Mouse (Mus musculus): ENCODE data around the gene Gm49450. TPM values are rescaled to one million over a fixed set of nuclear protein-coding genes. Genes with fewer than 3 reads are reported as not detected.
"Not testable (repeated sequence)": the region's sequence is repeated elsewhere in the genome, so short reads cannot be mapped to it uniquely, and the experiment has no call there.

Gene Gm49450
- total RNA-seq, 4 experiments from 2014 or later = not detected

DNA sequence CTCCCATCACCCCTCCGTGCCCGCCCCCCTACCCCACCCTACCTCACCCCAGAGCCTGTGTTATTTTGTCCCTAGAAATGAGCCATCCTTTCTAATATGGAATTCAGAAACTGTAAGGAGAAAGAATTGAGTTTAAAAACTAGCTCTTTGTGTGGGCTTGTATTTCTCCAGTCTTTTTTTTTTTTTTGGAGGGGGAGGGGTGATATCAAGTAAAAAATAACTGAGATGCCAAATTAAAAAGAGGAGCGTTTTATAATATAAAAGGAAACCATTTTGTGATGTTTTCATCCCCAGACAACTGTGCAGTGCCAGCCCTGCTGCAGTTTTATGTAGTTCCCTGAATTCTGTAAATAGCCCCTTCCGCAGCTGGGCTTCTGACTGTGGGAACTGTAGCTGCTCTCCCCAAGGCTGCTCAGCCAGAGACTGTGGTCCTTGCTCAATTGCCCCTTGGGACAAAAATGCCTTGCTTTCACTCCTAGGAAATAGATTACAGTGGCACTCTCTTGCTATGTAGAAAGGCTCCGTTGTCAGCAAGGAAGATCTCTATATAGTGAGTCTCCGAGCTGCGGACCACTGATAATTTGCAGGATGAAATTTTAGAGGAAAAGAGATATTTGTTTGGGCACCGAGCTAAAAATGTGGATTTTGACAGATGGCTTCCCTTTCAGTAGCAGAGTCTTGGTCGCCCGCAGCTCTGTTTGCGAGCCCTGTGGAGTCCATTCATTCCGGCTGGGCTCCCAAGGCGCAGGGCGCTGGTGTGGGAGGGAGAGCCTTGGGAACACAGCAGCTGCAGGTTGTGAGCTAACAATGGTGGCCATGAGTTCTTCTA is 1.3 kb upstream of the Gm49450 start:
- DNase-seq = no peak

DNA sequence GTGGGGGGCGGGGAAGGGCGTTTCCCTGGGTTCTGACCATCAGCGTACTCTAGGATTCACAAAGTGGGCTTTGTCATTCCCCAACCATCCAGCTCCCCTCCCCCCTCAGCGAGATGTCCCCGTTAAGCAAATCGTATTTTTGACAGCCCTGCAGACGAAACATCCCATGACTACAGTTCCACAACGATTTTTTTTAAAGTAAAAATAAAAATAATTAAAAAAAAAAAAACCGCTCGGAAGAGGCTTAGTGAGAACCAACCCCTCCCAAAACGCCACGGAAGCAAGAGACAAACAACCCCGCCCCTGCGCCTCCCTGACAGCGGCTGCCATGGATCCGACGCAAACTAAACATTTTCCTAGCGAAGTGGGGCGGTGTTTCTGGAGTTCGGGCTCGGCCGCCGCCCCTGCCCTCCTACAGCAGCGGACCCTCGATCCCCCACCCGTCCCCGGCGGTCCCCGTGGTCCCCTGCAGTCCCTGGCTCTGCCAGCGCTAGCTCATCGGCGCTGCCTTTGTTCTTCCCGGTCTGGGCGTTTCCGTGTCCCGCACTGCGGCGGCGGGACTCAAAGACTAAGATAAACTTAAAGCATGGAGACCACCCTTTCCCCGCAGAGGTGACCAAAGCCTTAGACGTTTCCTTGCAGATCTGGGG is 475 bp downstream of the Gm49450 start:
- peak; percentile 47 for DNase-seq

DNA sequence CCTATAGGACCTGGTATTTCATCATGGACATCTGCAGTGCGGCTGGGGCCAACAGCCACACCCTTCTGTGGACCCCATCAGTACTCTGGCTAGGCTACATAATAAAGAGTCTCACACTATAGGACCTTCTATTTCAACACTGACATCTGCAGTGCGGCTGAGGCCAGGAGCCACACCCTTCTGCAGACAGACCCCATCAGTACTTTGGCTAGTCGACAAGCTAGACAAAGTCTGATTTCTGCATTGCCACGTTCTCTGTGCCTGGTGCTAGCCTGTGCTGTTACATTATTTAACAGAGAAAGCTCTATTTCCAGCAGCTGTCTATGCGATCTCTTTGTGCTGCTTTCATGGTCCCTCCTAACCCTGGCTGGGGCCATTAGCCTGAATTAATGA is 1.3 kb downstream of the Gm49450 start:
- DNase-seq = no peak

DNA sequence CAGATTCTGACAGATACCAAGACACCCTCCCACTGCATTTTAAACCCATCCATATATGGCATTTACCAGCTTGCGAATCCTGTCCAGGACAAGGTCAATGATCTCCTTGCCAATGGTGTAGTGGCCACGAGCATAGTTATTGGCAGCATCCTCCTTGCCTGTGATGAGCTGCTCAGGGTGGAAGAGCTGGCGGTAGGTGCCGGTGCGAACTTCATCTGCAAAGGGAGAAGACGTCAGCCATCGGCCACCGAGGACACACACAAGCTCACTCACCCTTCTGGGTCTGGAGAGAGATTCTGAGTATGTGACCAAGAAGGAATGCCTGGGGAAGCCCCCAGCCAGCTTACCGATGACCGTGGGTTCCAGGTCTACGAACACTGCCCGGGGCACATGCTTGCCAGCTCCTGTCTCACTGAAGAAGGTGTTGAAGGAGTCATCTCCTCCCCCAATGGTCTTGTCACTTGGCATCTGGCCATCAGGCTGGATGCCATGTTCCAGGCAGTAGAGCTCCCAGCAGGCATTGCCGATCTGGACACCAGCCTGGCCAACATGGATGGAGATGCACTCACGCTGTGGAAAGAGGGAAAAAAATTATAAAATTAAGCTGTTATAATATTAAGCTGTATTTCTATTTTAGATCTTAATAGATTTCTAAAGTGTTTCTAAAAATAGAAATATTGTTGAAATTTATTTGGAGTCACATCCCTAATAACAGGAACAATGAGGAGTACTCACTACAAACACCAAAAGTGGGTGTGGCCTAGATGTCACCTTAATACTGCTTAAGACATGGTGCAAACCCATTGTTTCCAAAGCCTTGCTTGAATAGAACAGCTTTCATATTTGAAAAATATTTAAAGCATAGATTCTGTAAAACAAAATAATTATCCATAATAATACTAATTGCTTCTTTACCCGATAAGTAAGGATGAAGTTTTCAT is 2.0 kb downstream of the Gm49450 start:
- DNase-seq = not testable (repeated sequence)

DNA sequence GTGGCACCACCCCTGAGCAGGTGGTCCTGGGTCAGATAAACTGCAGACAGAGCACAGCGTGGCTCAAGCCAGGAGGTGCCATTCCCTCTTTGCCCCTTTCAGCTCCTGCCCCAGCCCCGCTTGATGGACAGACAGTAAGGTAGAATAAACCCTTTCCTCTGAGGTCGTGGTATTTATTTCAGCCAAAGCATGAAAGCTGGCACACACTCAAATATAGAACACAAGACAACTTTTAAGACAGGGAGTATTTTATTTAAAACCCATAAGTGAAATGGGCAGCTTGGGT is 3.8 kb downstream of the Gm49450 start:
- DNase-seq = no peak

DNA sequence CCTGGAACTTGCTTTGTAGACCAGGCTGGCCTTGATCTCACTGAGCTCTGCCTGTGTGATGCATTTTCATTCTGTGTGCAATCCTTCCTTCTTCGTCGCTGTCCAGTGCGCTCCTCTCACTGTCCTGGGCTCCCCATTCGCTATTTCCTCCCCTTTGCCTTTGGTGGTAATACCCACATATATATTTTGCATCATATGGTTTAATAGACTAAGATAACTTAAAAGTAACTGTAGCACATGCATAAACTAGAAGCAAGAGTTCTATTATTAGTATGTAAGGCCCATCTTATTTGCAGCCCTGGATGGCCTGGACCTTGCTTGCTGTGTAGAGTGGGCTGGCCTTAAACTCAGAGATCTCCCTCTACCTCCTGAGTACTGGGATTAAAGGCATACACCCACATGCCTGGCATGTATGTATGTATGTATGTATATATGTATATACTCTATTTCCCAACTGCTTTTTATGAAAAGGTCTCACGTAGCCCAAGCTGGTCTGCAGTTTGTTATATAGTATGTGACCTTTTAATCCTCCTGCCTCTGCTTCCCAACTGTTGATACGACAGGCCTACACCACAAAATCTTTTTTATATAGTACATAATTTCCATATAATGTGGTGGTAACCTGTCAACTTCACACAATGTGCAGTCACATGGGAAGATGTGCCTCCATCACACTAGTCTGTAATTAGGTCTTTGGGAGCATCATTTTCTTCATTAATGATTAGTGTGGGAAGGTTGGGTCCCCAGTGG is 4.3 kb downstream of the Gm49450 start:
- DNase-seq = no peak

DNA sequence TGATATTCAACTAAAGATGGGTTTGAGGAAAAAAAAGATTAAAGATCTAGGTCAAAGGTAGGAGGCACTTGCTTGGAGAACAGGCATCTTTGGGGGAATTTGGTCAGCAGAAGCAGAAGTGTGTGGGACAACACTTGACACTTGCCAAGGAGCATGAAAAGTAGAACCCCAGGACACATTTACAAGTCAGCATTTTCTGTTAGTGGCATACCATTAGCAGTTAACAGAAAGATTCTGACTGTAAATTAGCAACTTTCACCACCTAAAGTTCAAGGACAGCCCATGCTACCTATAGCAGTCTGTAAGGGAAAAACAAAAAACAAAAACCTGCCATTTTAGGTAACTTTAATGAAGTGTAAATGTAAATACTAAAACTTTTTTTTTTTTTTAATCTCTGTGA is 5.0 kb downstream of the Gm49450 start:
- no peak for DNase-seq

DNA sequence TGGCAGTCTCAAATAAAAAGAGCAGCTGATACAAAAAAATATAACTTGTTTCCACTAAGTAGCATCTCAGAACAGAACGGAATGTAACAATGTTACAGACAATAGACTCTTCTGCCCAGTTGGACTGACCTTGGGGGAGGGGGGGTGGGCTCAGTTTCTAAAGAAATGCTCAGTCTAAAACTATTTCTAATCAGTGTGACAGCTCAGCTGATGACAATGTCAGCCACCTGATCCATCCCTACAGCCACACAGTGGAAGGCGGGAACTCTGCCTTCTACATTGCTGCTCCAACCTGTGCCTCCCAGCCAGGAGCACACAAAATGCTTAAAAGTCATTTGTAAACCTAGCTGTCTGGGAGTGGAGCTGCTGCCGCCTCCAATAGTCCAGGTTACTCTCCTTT is 5.5 kb downstream of the Gm49450 start:
- no peak for DNase-seq

DNA sequence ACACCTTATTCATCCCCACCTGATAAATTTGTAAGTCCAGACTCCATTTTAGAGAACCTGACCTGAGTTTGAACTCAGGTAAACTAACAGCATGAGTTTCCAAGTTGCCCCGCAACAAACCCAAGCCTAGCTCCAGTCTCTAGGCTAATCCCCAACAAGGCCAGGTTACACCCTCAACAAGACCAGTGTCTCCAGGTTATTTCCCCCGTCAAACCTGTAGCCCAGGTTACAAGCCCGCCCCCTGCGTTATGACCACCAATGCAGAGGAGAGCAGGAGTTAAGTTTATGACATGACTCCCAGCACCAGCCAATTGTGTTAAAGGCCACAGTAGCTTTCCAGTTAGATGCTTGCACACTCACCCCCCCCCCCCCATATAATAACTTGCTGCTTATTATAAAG is 10.2 kb downstream of the Gm49450 start:
- DNase-seq = no peak

DNA sequence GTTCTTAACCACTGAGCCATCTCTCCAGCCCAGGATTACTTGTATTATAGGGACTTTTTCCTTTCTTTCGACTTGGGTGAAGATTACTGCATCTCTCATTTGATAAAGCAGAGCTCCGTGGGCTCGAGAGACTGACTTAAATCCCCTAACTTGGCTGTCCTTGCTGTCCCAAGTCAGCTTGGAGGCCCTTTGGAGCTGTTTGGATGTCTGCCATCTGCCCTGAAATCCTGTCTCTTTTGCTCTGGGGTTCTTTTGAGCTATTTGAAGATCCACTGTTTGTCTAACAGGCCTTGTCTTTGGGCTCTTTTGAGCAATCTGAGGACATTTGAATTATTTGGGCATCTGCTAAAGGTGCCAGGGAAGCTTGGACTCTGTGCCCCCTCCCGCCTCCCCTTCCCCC is 11.3 kb downstream of the Gm49450 start:
- no peak for DNase-seq

DNA sequence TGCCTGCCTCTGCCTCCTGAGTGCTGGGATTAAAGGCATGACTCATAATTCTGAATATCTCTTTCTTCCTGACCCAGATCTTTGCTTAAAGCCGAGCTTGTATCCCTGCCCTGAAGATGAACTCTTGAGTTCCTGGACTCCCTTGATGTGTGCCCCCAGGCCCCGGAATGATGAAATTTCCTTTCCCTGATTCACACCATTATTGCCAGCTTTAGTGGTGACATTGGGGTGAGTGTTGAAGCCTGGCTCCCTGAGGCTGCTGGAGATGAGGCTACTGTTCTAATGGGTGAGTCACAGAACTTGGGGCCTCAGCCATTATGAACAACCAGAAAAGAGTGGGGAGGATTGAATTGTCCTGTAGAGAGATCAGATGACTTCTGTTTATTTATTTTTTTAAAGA is 11.8 kb downstream of the Gm49450 start:
- DNase-seq = no peak

DNA sequence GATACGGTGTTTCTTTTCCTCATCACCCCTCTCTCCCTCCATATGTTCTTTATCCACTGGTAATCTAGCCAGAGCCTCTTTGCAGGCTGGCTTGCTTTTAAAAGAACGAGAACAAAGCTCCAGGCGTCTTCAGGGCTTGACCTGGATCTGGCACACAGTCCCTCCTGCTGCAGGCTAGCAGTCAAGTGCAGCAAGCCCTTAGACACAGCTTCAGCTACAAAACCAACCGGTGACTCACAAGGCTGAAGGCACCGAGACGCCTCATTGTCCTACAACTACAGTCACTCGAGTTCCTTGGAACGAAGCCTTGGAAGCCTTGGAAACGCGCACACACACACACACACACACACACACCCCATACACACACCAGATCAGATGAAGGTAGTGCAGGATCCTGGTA is 12.5 kb downstream of the Gm49450 start:
- DNase-seq = peak; percentile 57

DNA sequence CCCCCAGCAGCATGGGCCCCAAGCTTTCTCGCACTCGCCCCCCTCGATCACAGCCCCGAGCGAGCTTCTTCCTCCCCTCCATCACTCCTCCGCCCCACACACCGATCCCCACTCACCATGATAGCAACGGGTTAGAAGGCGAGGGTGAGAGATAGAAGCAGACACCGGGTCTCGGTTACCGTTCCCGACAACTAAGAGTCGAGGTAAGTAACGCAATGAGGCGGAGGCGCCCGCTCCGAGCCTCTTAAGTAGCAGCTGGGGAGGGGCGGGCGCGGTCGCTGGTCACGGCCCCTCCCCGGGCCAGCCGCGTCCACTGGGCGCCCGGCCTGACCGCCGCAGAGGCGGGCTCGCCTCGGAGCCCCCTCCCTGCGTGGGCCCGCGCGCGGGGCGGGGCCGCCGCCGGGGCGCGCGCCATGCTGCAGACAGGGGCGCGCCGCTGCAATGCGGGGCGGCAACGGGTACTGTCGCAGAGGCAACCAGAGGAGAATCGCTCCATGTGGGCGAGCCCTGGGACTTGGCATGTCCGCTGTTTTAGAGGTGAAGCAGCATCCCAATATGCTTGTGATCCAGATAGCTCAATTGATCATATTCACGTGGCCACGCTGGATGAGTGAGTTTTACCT is 19.0 kb downstream of the Gm49450 start, which contains the start of gene Tuba1b:
Tuba1b (minus strand) TSS at position 349 of the 623 bp plus-strand sequence.
- peak; percentile 87 for DNase-seq

DNA sequence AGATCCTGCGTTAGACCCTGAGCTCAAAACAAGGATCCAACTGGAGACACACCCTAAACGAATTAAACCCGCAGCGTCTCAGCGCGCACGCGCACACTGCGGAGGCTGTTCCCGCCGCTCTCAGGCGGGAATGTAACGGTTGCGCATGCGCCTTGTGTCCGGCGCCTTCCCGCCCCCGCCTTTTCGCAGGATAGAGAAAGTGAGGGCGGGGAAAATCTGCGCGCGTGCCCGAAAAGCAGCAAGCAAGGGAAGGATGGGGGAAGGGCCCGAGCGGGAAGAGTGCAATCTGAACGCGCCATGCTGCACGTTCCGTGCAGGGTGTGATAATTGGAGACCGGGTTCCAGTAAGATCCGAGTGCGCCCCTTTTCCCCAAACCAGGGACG is 19.5 kb downstream of the Gm49450 start:
- peak; percentile 93 for DNase-seq

DNA sequence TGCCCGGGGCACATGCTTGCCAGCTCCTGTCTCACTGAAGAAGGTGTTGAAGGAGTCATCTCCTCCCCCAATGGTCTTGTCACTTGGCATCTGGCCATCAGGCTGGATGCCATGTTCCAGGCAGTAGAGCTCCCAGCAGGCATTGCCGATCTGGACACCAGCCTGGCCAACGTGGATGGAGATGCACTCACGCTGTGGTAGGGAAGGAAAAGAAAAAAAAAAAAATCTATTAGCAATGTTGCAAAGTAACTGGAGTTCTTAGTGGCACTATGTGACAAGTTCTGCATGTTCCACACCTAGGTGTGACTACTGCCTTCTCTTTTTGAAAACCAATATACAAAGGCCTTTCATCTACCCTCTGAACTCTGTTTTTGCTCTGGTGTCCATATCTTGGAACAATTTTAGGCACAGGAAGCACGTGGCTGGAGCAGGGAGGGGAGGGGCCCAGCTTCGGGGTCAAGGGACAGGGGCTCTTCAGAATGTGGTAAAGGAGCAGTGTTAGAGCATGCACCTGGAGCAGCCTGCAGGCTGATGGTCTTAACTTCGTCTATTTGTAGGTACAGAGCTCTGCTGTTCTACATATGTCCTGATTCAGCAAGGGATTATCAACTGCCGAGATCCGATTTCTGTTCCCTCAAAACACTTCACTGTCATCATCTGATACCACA is 20.2 kb downstream of the Gm49450 start:
- DNase-seq = not testable (repeated sequence)

DNA sequence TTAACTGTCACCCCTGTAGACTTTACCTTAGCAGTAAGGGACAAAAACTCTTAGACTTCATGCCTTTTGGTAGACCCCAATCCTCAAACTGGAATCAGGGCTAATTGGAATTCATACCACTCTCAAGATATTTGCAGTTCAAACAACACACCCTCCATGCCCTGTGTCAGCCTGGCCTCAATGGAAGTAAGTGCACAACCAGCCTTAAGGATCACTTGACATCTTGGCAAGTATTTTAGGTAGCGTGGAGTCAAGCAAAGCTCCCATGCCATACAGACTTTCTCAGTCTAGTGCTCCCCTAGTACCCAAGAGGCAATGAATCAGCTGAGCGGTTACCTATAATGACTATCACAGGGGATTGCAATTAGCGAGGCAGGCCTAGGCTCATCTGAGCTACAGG is 22.4 kb downstream of the Gm49450 start:
- DNase-seq = no peak

DNA sequence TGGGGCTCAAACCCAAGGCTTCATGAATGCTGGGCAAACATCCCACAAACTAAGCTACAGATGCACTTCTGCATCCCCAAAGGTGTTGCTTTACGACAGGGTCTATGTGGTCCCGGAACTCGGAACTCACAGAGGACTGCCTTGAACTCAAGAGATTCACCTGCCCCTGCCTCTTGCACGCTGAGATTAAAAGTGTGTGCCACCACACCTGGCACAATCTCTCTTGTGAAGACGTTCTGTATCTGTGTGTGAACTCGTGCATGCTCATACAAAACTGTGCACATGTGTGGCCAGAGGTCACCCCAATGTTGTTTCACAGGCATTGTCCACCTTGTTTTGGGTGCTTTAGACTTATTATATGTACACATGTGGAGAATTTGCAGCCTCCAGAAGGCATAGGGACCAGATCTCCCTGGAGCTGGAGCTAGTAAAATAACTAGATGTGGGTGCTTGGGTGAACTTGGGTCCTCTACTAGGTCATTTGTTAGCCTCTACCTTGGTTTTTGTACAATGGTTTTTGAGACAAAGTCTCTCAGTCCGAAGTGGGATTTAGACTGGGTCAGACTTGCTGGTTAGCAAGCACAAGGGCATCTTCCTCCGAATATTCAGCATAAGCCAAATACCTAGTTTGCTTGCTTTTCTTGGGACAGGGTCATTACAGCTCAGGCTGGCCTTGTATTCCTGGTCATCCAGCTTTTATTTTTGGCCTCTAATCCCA is 23.2 kb downstream of the Gm49450 start:
- no peak for DNase-seq

DNA sequence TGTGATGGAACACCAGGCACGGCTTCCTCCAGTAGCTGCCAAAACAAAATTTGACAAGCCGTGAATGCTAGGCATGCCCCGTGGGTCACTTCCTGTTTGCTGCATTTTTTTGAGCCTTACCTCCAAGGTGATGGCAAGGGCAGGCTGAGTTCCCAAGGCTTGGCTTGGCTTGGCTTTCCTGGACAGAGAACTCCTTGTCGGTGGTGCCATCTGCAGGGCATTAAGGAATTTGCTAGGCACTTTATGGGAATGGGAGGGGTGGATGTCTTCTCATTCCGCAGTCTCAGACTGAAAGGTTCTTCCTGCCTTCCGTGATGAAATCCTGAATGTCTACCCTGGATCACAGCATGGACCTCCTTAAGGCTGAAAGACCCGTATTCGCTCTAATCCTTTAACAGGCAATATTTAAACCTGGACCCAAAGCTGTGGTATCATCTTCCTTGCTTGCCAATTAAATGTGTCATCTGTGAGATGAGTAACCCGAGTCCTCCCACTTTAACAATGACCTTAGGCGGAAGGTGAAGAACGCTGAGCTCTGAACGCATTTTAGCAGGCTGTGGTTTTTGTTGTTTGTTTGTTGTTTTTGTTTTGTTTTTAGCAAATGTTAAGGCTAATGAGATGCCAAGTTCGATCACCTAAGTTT is 24.6 kb downstream of the Gm49450 start:
- DNase-seq = peak; percentile 67

DNA sequence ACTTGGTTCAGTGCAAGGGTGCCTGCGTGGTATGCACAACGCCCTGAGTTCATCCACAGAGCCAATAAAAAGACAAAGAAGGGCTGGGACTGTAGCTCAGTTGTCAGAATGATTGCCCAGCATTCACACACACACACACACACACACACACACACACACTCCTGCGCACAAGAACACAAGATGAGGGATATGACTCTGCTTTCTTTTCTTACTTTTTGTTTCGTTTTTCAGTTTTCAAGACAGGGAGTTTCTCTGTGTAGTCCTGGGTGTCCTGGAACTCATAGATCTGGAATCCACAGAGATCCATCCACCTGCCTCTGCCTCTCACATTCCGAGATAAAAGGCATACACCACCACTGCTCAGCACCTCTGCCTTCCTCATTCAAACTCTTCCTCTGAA is 25.8 kb downstream of the Gm49450 start:
- no peak for DNase-seq

DNA sequence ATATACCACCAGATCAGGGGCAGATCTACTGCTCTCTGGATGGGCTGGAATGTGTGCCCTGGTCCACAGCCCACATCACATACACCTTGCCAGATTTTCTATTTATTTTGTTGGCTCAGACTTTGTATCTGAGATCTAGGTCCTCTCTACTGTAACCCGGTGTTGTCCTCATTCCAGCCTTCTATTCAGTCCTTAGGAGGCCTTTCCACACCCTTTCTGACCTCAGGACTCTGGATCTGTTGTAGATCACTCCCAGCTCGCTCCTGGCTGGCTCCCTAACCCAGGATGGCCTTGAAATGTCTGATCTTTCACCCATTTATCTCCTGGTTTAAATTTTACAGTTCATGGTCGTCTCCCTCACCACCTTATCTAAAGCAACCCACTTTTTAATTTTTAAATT is 28.7 kb downstream of the Gm49450 start:
- DNase-seq = no peak
